Mouse (Mus musculus): ENCODE measurements around the gene Fam126b. TPM values are rescaled to one million over a fixed set of nuclear protein-coding genes. Genes with fewer than 3 reads are reported as not detected.

Fam126b gene
- polyA plus RNA-seq, 1 experiment from 2014 or later: 12.9 TPM

GRCm38 (mm10) chr1:58475662-58476061, 110.5 kb downstream of the Fam126b start:
- Histone ChIP-seq H3K4me1 (replicated peaks) (no peaks in the 10 kb centered on the region), H3K36me3 (peaks cover 68% of the 10 kb centered on the region), H3K27me3 (no peaks in the 10 kb centered on the region), H3K4me3 (no peak overlapping the region), H3K9ac (no peak overlapping the region), H3K9me3 (no peaks in the 10 kb centered on the region), H3K27ac (replicated peaks) (no peak overlapping the region), H3K4me2 (no peak overlapping the region)
- ATAC-seq (ENCODE audit: low FRiP score, low read depth): no peak
- 94% methylated on average over 8 of the region's 8 CpGs for WGBS

Other genes starting within 250 kb of the Fam126b start
- gene Bzw1, start 193.4 kb downstream of the Fam126b start, polyA plus RNA-seq (2015; fragmentation: Nextera tagmentation; extraction: Ambion mirVana): 314 and 328 TPM in 2 replicates
- 145 and 151 TPM in 2 replicates for gene Clk1, start 162.3 kb downstream of the Fam126b start, polyA plus RNA-seq (2015; fragmentation: Nextera tagmentation; extraction: Ambion mirVana)
- gene Nif3l1, start 141.2 kb downstream of the Fam126b start, polyA plus RNA-seq (2015; fragmentation: Nextera tagmentation; extraction: Ambion mirVana): 48.7 and 50.5 TPM in 2 replicates
- 51.8 and 52.4 TPM in 2 replicates for gene Ppil3, start 140.8 kb downstream of the Fam126b start, polyA plus RNA-seq (2015; fragmentation: Nextera tagmentation; extraction: Ambion mirVana)
- gene Orc2, start 81.2 kb downstream of the Fam126b start, polyA plus RNA-seq (2015; fragmentation: Nextera tagmentation; extraction: Ambion mirVana): 21.7 and 22.3 TPM in 2 replicates
- 174 and 195 TPM in 2 replicates for gene Ndufb3, start 61 bp upstream of the Fam126b start, polyA plus RNA-seq (2015; fragmentation: Nextera tagmentation; extraction: Ambion mirVana)
- not detected in 2 replicates for gene Als2cr12, start 109.7 kb upstream of the Fam126b start, polyA plus RNA-seq (2015; fragmentation: Nextera tagmentation; extraction: Ambion mirVana)
- gene Cflar, start 125.2 kb upstream of the Fam126b start, polyA plus RNA-seq (2015; fragmentation: Nextera tagmentation; extraction: Ambion mirVana): 17.2 and 17.3 TPM in 2 replicates
- 6.6 TPM in 2 replicates for gene Casp8, start 209.1 kb upstream of the Fam126b start, polyA plus RNA-seq (2015; fragmentation: Nextera tagmentation; extraction: Ambion mirVana)